Mouse (Mus musculus): ENCODE data around the gene Foxj2.

Gene Foxj2

GRCm38 (mm10) chr6:122819306-122820070 lies at the start of gene Foxj2:
TSS of gene Foxj2 (plus strand) at chr6:122819914.
- DNase-seq (ENCODE audit: extremely low read depth, insufficient read length, low spot score): peak; percentile 82

- no peak for DNase-seq (ENCODE audit: extremely low read depth, insufficient read length, low spot score)
These were observed 48.9 kb upstream of the Foxj2 start for GRCm38 (mm10) chr6:122770760-122771315.

GRCm38 (mm10) chr6:122772701-122773100 lies 47.0 kb upstream of the Foxj2 start:
- no peak for DNase-seq (ENCODE audit: extremely low read depth, insufficient read length, low spot score)

- DNase-seq (ENCODE audit: extremely low read depth, insufficient read length, low spot score): no peak
These were observed 45.4 kb upstream of the Foxj2 start for GRCm38 (mm10) chr6:122774345-122774744.

GRCm38 (mm10) chr6:122776040-122776439 lies 43.7 kb upstream of the Foxj2 start:
- no peak for DNase-seq (ENCODE audit: extremely low read depth, insufficient read length, low spot score)

GRCm38 (mm10) chr6:122779916-122780315 lies 39.8 kb upstream of the Foxj2 start:
- DNase-seq (ENCODE audit: extremely low read depth, insufficient read length, low spot score): no peak

GRCm38 (mm10) chr6:122781167-122781566 lies 38.5 kb upstream of the Foxj2 start:
- no peak for DNase-seq (ENCODE audit: extremely low read depth, insufficient read length, low spot score)

- peak; percentile 29 for DNase-seq (ENCODE audit: extremely low read depth, insufficient read length, low spot score)
These were observed 37.5 kb upstream of the Foxj2 start for GRCm38 (mm10) chr6:122782164-122782563.

GRCm38 (mm10) chr6:122784866-122785265 lies 34.8 kb upstream of the Foxj2 start:
- no peak for DNase-seq (ENCODE audit: extremely low read depth, insufficient read length, low spot score)

GRCm38 (mm10) chr6:122786275-122786674 lies 33.4 kb upstream of the Foxj2 start:
- DNase-seq (ENCODE audit: extremely low read depth, insufficient read length, low spot score): no peak

GRCm38 (mm10) chr6:122795254-122795935 lies 24.3 kb upstream of the Foxj2 start:
- DNase-seq (ENCODE audit: extremely low read depth, insufficient read length, low spot score): peak; percentile 46

- no peak for DNase-seq (ENCODE audit: extremely low read depth, insufficient read length, low spot score)
These were observed 18.9 kb upstream of the Foxj2 start for GRCm38 (mm10) chr6:122800640-122801300.

- no peak for DNase-seq (ENCODE audit: extremely low read depth, insufficient read length, low spot score)
These were observed 18.4 kb upstream of the Foxj2 start, which contains the start of gene Slc2a3 for GRCm38 (mm10) chr6:122801301-122801800. TSS of gene Slc2a3 (minus strand) at chr6:122801640.

GRCm38 (mm10) chr6:122801801-122802514 lies 17.8 kb upstream of the Foxj2 start:
- DNase-seq (ENCODE audit: extremely low read depth, insufficient read length, low spot score): no peak

- peak; percentile 32 for DNase-seq (ENCODE audit: extremely low read depth, insufficient read length, low spot score)
These were observed 15.3 kb upstream of the Foxj2 start for GRCm38 (mm10) chr6:122804418-122804817.

- no peak for DNase-seq (ENCODE audit: extremely low read depth, insufficient read length, low spot score)
These were observed 9.6 kb upstream of the Foxj2 start for GRCm38 (mm10) chr6:122810022-122810614.

GRCm38 (mm10) chr6:122810615-122811279 lies 9.0 kb upstream of the Foxj2 start:
- peak; percentile 92 for DNase-seq (ENCODE audit: extremely low read depth, insufficient read length, low spot score)

- peak; percentile 90 for DNase-seq (ENCODE audit: extremely low read depth, insufficient read length, low spot score)
These were observed 8.4 kb upstream of the Foxj2 start for GRCm38 (mm10) chr6:122811280-122811652.

Data from 3134 (cell line).